Mouse (Mus musculus): ENCODE results near the gene Dcaf5. TPM values are rescaled to one million over a fixed set of nuclear protein-coding genes. Genes with fewer than 3 reads are reported as not detected.

Dcaf5 gene
- polyA plus RNA-seq (2015; fragmentation: Nextera tagmentation; extraction: Ambion mirVana), result 9.8 and 11.6 TPM in 2 replicates

DNA sequence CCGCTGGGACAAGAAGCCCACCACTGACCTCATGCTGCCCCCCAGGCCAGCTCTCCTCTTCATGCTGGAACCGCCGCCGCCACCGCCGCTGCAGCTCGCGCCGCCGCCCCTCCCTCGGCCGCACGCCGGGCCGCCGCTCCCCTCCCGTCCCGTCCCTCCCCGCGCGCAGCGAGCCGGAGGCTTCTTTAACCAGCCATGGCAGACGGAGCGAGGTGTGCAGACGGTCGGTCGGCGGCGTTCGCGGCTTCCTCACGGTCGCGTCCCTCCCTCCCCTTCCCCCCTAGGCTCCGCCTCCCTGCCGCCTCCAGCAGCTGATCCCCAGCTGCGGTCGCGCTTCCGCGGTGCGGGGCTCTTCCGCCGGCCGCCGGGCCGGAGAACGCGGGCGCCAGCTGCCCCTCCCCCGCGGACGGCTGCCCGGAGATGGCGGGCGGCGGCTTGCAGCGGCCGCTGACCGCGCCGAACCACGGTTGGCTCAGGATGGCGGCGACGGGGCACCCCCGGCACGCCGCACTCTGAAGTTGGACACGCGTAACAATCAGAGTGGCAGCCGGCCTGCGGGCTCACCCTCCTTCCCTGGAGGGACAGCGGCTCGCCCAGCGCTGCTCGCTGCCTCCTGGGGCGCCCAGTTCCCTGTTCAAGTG lies at the start of gene Dcaf5:
Dcaf5 (minus strand) TSS at position 266 of the 641 bp plus-strand sequence.
- H3K27ac ChIP-seq (ENCODE audit: low read length), result peak within 1 kb of the TSS; percentile 97
- under 1% methylated on average over 60 of the region's 79 CpGs for WGBS

GRCm38 (mm10) chr12:80483397-80483796 lies 47.0 kb upstream of the Dcaf5 start:
- Histone ChIP-seq H3K9me3 (ENCODE audit: control insufficient read depth, low read length) (no peaks in the 10 kb centered on the region), H3K4me1 (replicated peaks; ENCODE audit: control insufficient read depth, insufficient read depth, low read length) (no peaks in the 10 kb centered on the region)
- WGBS, result 29% methylated on average over 2 of the region's 3 CpGs

More for the DNA sequence above, at the start of gene Dcaf5:
- H3K36me3 ChIP-seq (ENCODE audit: control insufficient read depth, insufficient read depth, low read length), result no peaks in the 10 kb centered on the region
- peak within 1 kb of the TSS; percentile 90 for H3K4me3 ChIP-seq (ENCODE audit: low read length)
- H3K4me1 ChIP-seq (replicated peaks; ENCODE audit: control insufficient read depth, insufficient read depth, low read length), result peaks cover 8% of the 10 kb centered on the region
- no peaks in the 10 kb centered on the region for H3K9me3 ChIP-seq (ENCODE audit: control insufficient read depth, low read length)
- H3K27me3 ChIP-seq (ENCODE audit: control insufficient read depth, insufficient read depth, low read depth, low read length), result no peaks in the 10 kb centered on the region
- peak within 1 kb of the TSS; percentile 97 for H3K9ac ChIP-seq (ENCODE audit: low read length)
- ATAC-seq (ENCODE audit: low read depth), result peak; percentile 78
- peak within 1 kb of the TSS; percentile 76 for H3K4me2 ChIP-seq (ENCODE audit: low read depth, low read length)

GRCm38 (mm10) chr12:80479986-80480385 lies 43.6 kb upstream of the Dcaf5 start:
- Histone ChIP-seq H3K27ac (ENCODE audit: low read length) (no peak overlapping the region), H3K9me3 (ENCODE audit: control insufficient read depth, low read length) (no peaks in the 10 kb centered on the region), H3K36me3 (ENCODE audit: control insufficient read depth, insufficient read depth, low read length) (no peaks in the 10 kb centered on the region; the same call in 1 of the 2 replicates), H3K4me1 (replicated peaks; ENCODE audit: control insufficient read depth, insufficient read depth, low read length) (no peaks in the 10 kb centered on the region), H3K9ac (ENCODE audit: low read length) (no peak overlapping the region), H3K4me3 (ENCODE audit: low read length) (no peak overlapping the region), H3K27me3 (ENCODE audit: control insufficient read depth, insufficient read depth, low read depth, low read length) (no peaks in the 10 kb centered on the region), H3K4me2 (ENCODE audit: low read depth, low read length) (no peak overlapping the region)
- WGBS, result 81% methylated on average over 3 of the region's 3 CpGs
- ATAC-seq (ENCODE audit: low read depth), result no peak

More at GRCm38 (mm10) chr12:80483397-80483796, 47.0 kb upstream of the Dcaf5 start:
- H3K27me3 ChIP-seq (ENCODE audit: control insufficient read depth, insufficient read depth, low read depth, low read length), result no peaks in the 10 kb centered on the region
- ATAC-seq (ENCODE audit: low read depth), result no peak
- no peaks in the 10 kb centered on the region; the same call in 1 of the 2 replicates for H3K36me3 ChIP-seq (ENCODE audit: control insufficient read depth, insufficient read depth, low read length)
- no peak overlapping the region for H3K4me2 ChIP-seq (ENCODE audit: low read depth, low read length)
- no peak overlapping the region for H3K27ac ChIP-seq (ENCODE audit: low read length)
- no peak overlapping the region for H3K4me3 ChIP-seq (ENCODE audit: low read length)
- H3K9ac ChIP-seq (ENCODE audit: low read length), result no peak overlapping the region

- no peak for ATAC-seq (ENCODE audit: low read depth)
- Histone ChIP-seq H3K27ac (ENCODE audit: low read length) (no peak overlapping the region), H3K9me3 (ENCODE audit: control insufficient read depth, low read length) (no peaks in the 10 kb centered on the region), H3K4me1 (replicated peaks; ENCODE audit: control insufficient read depth, insufficient read depth, low read length) (no peaks in the 10 kb centered on the region), H3K4me2 (ENCODE audit: low read depth, low read length) (no peak overlapping the region), H3K36me3 (ENCODE audit: control insufficient read depth, insufficient read depth, low read length) (no peaks in the 10 kb centered on the region; the same call in 1 of the 2 replicates), H3K9ac (ENCODE audit: low read length) (no peak overlapping the region), H3K27me3 (ENCODE audit: control insufficient read depth, insufficient read depth, low read depth, low read length) (no peaks in the 10 kb centered on the region), H3K4me3 (ENCODE audit: low read length) (no peak overlapping the region)
- 78% methylated on average over 3 of the region's 3 CpGs for WGBS
Observed at GRCm38 (mm10) chr12:80473731-80474130, 37.3 kb upstream of the Dcaf5 start.

DNA sequence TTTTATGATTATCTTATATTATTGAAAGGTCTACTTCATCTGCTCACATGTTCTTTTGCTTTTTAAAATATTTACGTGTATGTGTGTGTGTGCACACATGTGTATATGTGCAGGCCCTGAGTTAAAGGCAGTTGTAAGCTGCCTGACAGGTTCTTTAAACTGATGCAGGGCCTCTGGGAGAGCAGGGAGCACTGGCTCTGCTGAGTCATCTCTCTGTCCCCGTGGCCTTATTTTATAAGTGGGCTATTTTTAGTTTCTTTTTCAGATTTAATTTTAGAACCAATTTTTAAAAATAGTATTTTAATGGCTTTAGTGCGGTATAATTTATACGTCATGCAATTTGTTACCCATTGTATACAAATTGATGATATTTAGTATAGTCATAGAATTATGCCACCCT lies 35.5 kb upstream of the Dcaf5 start:
- Histone ChIP-seq H3K9ac (ENCODE audit: low read length) (no peak overlapping the region), H3K4me1 (replicated peaks; ENCODE audit: control insufficient read depth, insufficient read depth, low read length) (no peaks in the 10 kb centered on the region), H3K27ac (ENCODE audit: low read length) (no peak overlapping the region), H3K4me3 (ENCODE audit: low read length) (no peak overlapping the region), H3K27me3 (ENCODE audit: control insufficient read depth, insufficient read depth, low read depth, low read length) (no peaks in the 10 kb centered on the region), H3K9me3 (ENCODE audit: control insufficient read depth, low read length) (no peaks in the 10 kb centered on the region), H3K36me3 (ENCODE audit: control insufficient read depth, insufficient read depth, low read length) (no peaks in the 10 kb centered on the region; the same call in 1 of the 2 replicates), H3K4me2 (ENCODE audit: low read depth, low read length) (no peak overlapping the region)
- no peak for ATAC-seq (ENCODE audit: low read depth)
- WGBS, result 77% methylated on average over 4 of the region's 4 CpGs

DNA sequence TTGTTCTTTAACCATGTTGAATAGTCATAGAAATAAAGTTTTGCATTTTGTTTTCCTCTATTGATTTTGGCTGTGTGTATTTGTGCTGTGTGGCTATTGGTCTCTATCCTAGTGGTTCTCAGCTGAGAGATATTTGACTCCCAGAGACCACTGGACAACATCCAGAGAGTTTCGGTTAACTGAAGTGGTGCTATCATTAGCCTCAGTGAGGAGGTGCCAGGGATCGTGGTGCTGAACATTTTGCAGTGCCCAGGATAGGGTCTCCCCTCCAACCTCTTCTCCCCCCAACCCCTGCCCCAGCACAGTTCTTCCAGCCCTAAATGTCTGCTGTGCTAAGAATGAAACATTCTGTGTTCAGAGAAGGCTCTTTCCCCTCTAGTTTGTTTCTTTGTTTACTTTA lies 33.8 kb upstream of the Dcaf5 start:
- Histone ChIP-seq H3K4me2 (ENCODE audit: low read depth, low read length) (no peak overlapping the region), H3K9ac (ENCODE audit: low read length) (no peak overlapping the region), H3K4me1 (replicated peaks; ENCODE audit: control insufficient read depth, insufficient read depth, low read length) (no peaks in the 10 kb centered on the region), H3K36me3 (ENCODE audit: control insufficient read depth, insufficient read depth, low read length) (no peaks in the 10 kb centered on the region), H3K9me3 (ENCODE audit: control insufficient read depth, low read length) (no peaks in the 10 kb centered on the region), H3K4me3 (ENCODE audit: low read length) (no peak overlapping the region), H3K27ac (ENCODE audit: low read length) (no peak overlapping the region), H3K27me3 (ENCODE audit: control insufficient read depth, insufficient read depth, low read depth, low read length) (no peaks in the 10 kb centered on the region)
- no peak for ATAC-seq (ENCODE audit: low read depth)
- WGBS, result 65% methylated on average over 2 of the region's 2 CpGs

- 6% methylated on average over 17 of the region's 17 CpGs for WGBS
- Histone ChIP-seq H3K4me2 (ENCODE audit: low read depth, low read length) (peak overlapping the region; percentile 82), H3K36me3 (ENCODE audit: control insufficient read depth, insufficient read depth, low read length) (no peaks in the 10 kb centered on the region), H3K9ac (ENCODE audit: low read length) (peak overlapping the region; percentile 83), H3K27ac (ENCODE audit: low read length) (peak overlapping the region; percentile 93), H3K27me3 (ENCODE audit: control insufficient read depth, insufficient read depth, low read depth, low read length) (no peaks in the 10 kb centered on the region), H3K4me3 (ENCODE audit: low read length) (peak overlapping the region; percentile 86), H3K4me1 (replicated peaks; ENCODE audit: control insufficient read depth, insufficient read depth, low read length) (peaks cover 6% of the 10 kb centered on the region; the same call in 1 of the 2 replicates), H3K9me3 (ENCODE audit: control insufficient read depth, low read length) (no peaks in the 10 kb centered on the region)
- no peak for ATAC-seq (ENCODE audit: low read depth)
Observed at GRCm38 (mm10) chr12:80463666-80464269, 27.4 kb upstream of the Dcaf5 start.

DNA sequence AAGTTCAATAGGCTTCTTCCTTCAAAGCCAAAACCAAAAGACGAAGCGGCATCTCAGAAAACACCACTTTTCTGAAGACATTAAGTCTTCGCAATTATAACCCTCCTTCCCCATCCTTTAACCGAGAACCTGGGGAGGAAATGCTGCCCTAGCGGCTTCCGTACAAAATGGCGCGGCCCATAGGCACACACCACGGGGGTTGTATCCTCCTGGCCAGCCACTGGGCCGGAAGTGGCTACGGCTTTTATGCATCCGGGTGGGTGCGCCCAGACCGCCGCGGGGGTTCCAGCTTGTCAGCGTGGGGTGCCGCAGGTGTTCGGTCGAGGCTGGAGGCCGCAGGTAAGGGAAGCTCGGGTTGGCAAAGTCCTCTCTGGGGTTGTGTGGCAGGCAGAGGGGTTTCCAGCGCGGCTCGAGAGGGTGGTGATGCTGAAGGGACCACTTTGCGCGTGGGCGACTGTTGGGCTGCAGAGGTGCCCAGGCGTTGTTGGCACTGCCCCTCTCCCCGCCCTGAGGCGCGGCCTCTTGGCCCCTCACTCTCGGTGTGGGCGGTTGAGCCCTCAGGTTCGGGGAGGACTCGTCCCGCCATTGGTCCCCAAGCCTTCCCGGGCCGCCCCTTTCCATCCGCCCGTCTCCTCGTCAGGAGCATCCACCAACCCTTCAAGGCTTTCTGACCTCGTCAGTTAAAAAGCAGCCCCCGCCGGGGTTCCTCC lies 26.7 kb upstream of the Dcaf5 start, which contains the start of gene Exd2:
Exd2 (plus strand) TSS at position 154 of the 710 bp plus-strand sequence.
- peak within 1 kb of the TSS; percentile 82 for H3K4me2 ChIP-seq (ENCODE audit: low read depth, low read length)
- under 1% methylated on average over 44 of the region's 45 CpGs for WGBS
- H3K36me3 ChIP-seq (ENCODE audit: control insufficient read depth, insufficient read depth, low read length), result no peaks in the 10 kb centered on the region
- H3K27ac ChIP-seq (ENCODE audit: low read length), result peak within 1 kb of the TSS; percentile 93
- H3K9ac ChIP-seq (ENCODE audit: low read length), result peak within 1 kb of the TSS; percentile 83
- H3K27me3 ChIP-seq (ENCODE audit: control insufficient read depth, insufficient read depth, low read depth, low read length), result no peaks in the 10 kb centered on the region
- H3K4me1 ChIP-seq (replicated peaks; ENCODE audit: control insufficient read depth, insufficient read depth, low read length), result peaks cover 6% of the 10 kb centered on the region; the same call in 1 of the 2 replicates
- no peaks in the 10 kb centered on the region for H3K9me3 ChIP-seq (ENCODE audit: control insufficient read depth, low read length)
- ATAC-seq (ENCODE audit: low read depth), result peak; percentile 98
- H3K4me3 ChIP-seq (ENCODE audit: low read length), result peak within 1 kb of the TSS; percentile 86
